Mouse (Mus musculus): ENCODE results near the gene Mrps9. TPM values are rescaled to one million over a fixed set of nuclear protein-coding genes. Genes with fewer than 3 reads are reported as not detected.

Gene Mrps9
- total RNA-seq, 2 experiments from 2014 or later: 11.7 to 23.0 TPM

DNA sequence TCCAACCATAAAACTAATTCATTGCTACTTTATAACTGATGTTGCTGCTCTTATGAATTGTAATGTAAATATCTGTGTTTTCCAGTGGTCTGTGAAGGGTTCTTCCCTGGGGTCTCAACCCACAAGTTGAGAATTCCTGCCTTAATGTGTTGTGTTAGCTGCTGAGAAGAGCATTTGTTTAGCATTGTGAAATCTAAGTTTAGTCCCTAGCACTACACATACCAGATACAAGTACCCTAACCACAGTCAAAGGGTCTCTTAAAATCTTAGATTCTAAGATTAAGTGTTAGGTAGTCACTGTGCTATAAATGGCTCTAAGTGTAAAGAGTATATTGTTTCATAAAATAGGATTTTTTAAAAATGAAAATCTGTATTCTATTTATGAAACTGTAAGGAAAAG, 43.7 kb downstream of the Mrps9 start:
- ATAC-seq (replicated peaks; ENCODE audit: low FRiP score, poor library complexity, severe bottlenecking): no peak

- ATAC-seq (replicated peaks; ENCODE audit: low FRiP score, poor library complexity, severe bottlenecking): no peak
Measured at GRCm38 (mm10) chr1:42905148-42905547, 54.1 kb downstream of the Mrps9 start.

GRCm38 (mm10) chr1:42906696-42907095, 55.7 kb downstream of the Mrps9 start:
- 0 out of 2 replicates have a peak, but pooled peaks have one; percentile 39 for ATAC-seq (replicated peaks; ENCODE audit: low FRiP score, poor library complexity, severe bottlenecking)

GRCm38 (mm10) chr1:42907153-42907552, 56.1 kb downstream of the Mrps9 start:
- no peak for ATAC-seq (replicated peaks; ENCODE audit: low FRiP score, poor library complexity, severe bottlenecking)

- ATAC-seq (replicated peaks; ENCODE audit: low FRiP score, poor library complexity, severe bottlenecking): no peak
Measured at GRCm38 (mm10) chr1:42915062-42915461, 64.0 kb downstream of the Mrps9 start.

- ATAC-seq (replicated peaks; ENCODE audit: low FRiP score, poor library complexity, severe bottlenecking): no peak
Measured at GRCm38 (mm10) chr1:42916719-42917118, 65.7 kb downstream of the Mrps9 start.

GRCm38 (mm10) chr1:42917908-42918307, 66.9 kb downstream of the Mrps9 start:
- no peak for ATAC-seq (replicated peaks; ENCODE audit: low FRiP score, poor library complexity, severe bottlenecking)

- ATAC-seq (replicated peaks; ENCODE audit: low FRiP score, poor library complexity, severe bottlenecking): no peak
Measured at GRCm38 (mm10) chr1:42923924-42924323, 72.9 kb downstream of the Mrps9 start.

DNA sequence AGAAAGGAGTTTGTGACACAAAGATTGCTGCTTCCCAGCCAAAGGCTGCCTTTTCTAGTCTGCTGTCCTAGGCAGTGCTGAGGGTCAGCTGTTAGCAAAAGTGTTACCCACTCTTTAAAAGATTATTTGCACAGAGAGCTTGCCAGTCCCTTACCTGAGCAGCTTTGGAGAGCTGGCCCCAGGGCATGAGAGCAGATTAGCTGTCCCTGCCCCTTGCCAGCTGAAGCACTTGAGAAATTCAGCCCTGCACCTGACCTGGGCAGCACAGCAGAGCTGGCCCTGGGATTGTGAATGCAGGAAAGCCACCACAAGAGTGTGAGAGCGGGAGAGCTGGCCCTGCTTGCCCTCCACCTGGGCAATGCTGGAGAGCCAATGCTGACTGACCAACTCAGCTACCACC, 82.6 kb downstream of the Mrps9 start:
- ATAC-seq (replicated peaks; ENCODE audit: low FRiP score, poor library complexity, severe bottlenecking): no peak

DNA sequence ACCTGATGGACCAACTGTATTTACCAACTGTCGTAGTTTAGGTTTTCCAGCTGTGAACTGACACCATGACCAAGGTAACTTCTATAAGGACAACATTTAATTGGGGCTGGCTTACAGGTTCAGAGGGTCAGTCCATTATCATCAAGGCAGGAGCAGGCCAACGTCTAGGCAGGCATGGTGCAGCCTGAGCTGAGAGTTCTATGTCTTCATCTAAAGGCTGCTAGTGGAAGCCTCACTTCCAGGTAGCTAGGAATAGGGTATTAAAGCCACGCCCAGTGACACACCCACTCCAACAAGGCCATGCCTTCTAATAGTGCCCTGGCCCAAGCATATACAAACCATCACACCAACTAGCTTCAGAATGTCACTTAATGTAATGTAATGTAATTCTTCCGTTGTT, 97.5 kb downstream of the Mrps9 start:
- ATAC-seq (replicated peaks; ENCODE audit: low FRiP score, poor library complexity, severe bottlenecking): no peak

DNA sequence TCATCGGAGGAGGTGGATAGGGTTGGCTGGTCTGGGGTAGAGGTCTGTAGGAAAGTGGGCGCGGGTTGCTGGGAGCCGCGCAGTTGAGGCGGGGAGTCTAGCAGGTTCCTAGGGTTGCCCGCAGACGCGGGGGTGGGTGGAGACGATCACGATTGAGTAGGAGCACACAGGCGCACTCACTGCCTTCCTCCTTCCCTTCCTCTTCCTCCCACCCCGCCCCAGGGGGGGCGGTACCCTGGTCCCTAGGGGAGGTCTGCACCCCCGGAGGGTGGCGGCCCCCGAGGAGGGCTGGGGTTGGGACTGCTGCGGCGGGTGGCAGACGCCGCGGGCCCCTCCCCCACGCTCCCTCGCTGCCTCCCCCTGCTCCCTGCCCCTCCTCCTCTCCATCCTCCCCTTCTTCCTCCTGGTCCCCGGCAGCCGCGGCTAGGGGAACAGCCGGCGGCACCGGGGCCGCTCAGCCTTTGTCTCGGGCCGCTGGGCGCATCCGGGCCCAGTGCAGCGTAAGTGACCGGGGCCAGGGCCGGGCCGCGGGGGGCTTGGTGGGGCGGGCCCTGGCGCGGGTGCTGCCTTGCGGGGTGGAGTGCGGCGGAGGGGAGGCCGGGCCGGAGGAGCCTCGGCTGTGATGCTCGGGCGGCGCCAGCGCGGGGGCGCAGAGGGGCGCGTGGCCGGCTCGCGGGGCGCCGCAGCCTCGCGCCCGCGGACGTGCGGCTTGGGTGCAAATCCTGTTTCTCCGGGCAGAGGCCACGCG, 101.9 kb downstream of the Mrps9 start, which contains the start of gene Gpr45:
Gene Gpr45, plus strand, starts transcription at position 139 of the 748 bp plus-strand sequence.
- ATAC-seq (replicated peaks; ENCODE audit: low FRiP score, poor library complexity, severe bottlenecking): no peak

DNA sequence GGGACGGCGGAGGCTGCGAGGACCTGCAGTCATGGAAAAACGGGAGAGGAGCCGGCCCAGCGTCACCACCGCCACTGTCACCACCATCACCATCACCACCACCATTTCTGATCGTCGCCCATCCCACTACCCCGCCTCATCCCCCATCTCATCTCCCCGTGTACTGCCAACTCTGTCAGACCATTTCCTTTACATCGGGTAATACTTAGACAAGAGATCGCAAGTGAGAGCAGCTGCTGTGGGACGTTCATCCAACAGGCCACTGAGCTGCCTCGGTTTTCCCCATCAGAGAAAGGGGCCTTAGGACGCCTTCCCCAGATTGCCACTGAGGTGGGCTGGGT, 102.4 kb downstream of the Mrps9 start:
- ATAC-seq (replicated peaks; ENCODE audit: low FRiP score, poor library complexity, severe bottlenecking): no peak

Other genes with a start within 250 kb of the Mrps9 start
- gene Pou3f3, start 155.5 kb upstream of the Mrps9 start, total RNA-seq (2015; ENCODE audit: low replicate concordance): not detected in 2 replicates
- gene Pou3f3, start 155.5 kb upstream of the Mrps9 start, total RNA-seq (2017; ENCODE audit: low replicate concordance): not detected in 2 replicates
- gene Gpr45, start 101.6 kb downstream of the Mrps9 start, total RNA-seq (2015; ENCODE audit: low replicate concordance): not detected in 2 replicates
- gene Gpr45, start 101.6 kb downstream of the Mrps9 start, total RNA-seq (2017; ENCODE audit: low replicate concordance): not detected in 2 replicates
- 7.2 and 12.2 TPM in 2 replicates for gene Tgfbrap1, start 247.4 kb downstream of the Mrps9 start, total RNA-seq (2015; ENCODE audit: low replicate concordance)
- 2.0 and 11.7 TPM in 2 replicates for gene Tgfbrap1, start 247.4 kb downstream of the Mrps9 start, total RNA-seq (2017; ENCODE audit: low replicate concordance)
- 5.4 and 9.4 TPM in 2 replicates for gene AI597479, start 247.5 kb downstream of the Mrps9 start, total RNA-seq (2015; ENCODE audit: low replicate concordance)
- gene AI597479, start 247.5 kb downstream of the Mrps9 start, total RNA-seq (2017; ENCODE audit: low replicate concordance): 4.0 and 5.7 TPM in 2 replicates